Mouse (Mus musculus): Measurements from ENCODE around the gene Meaf6. TPM values are rescaled to one million over a fixed set of nuclear protein-coding genes. Genes with fewer than 3 reads are reported as not detected.

The Meaf6 gene
- polyA plus RNA-seq, 1 experiment from 2014 or later = 118 TPM

DNA sequence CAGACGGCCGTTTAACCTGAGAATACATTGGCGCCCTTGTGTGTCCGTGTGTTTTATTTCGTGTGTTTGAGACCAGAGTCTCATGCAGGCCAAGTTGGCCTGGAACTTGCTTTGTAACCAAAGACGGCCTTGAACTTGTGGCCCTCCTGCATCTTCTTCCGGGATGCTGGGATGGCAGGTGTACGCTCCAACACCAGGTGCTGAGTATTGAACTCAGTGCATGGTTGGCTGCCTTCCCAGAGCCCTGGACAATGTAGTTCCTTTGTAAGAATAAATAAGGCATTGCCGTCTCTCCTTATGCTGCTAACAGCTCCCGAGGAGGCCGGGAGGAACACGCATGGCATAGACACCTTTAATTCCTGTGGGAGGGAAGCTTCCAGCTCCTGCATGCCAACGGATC, 32.0 kb downstream of the Meaf6 start:
- H3K9ac ChIP-seq = no peak overlapping the region

DNA sequence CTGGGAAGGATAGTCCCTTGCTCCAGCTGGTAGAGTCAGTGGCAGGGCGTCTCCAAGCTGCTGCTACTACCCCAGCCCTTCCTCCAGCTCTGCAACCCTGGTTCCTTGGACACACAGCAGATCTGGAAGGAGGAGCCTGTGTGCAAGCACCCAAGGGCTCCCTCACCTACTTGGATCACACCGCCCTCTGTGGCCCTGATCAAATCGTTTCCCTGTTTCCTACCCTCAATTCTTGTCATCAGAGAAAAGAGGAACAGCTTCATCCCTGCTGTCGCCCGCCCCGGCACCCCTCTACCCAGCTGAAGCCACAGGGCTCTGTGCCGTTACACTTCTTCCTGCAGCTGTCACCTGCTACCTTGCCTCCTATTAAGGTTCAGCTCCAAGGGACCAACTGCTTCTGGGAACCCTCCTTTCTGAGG, 33.0 kb downstream of the Meaf6 start:
- Histone ChIP-seq H3K4me3 (no peak overlapping the region), H3K4me2 (replicated peaks) (no peak overlapping the region), H3K27me3 (peaks cover 2% of the 10 kb centered on the region; the same call in 1 of the 2 replicates), H3K4me1 (peaks cover 28% of the 10 kb centered on the region), H3K27ac (no peak overlapping the region), H3K9me3 (replicated peaks) (no peaks in the 10 kb centered on the region), H3K36me3 (no peaks in the 10 kb centered on the region), H3K9ac (no peak overlapping the region)
- ATAC-seq (ENCODE audit: low FRiP score) = no peak
- 89% methylated on average over 7 of the region's 7 CpGs for WGBS

More for the DNA sequence above, 32.0 kb downstream of the Meaf6 start:
- WGBS = 82% methylated on average over 13 of the region's 13 CpGs
- H3K27me3 ChIP-seq = peaks cover 2% of the 10 kb centered on the region; the same call in 1 of the 2 replicates
- no peak overlapping the region for H3K27ac ChIP-seq
- peaks cover 21% of the 10 kb centered on the region for H3K4me1 ChIP-seq
- no peak overlapping the region for H3K4me3 ChIP-seq
- no peaks in the 10 kb centered on the region for H3K9me3 ChIP-seq (replicated peaks)
- no peak for ATAC-seq (ENCODE audit: low FRiP score)
- H3K4me2 ChIP-seq (replicated peaks) = no peak overlapping the region
- H3K36me3 ChIP-seq = 0 out of 2 replicates have a peak, but pooled peaks cover 2% of the 10 kb centered on the region

DNA sequence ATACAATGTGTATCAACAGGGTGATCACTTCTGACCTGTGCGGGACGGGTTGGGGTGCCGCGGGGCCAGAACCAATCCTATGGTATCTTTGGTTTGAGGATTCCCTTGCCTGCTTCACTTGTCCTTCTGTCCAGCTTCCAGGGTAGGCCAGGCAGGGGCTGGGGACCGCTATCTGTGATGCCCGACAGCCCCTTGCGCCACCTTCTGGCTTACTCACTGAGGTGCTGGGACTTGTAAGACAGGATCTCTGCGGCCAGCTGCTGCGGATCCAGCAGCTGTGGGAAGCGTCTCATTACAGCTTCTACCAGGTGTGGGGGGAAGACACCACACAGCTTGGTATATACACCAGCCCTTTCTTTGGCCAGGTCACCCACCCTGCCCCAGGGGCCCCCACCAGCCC, 34.1 kb downstream of the Meaf6 start:
- H3K9ac ChIP-seq = no peak overlapping the region
- H3K27ac ChIP-seq = no peak overlapping the region
- H3K4me3 ChIP-seq = no peak overlapping the region
- peaks cover 32% of the 10 kb centered on the region for H3K4me1 ChIP-seq
- peaks cover 2% of the 10 kb centered on the region; the same call in 1 of the 2 replicates for H3K27me3 ChIP-seq
- no peak for ATAC-seq (ENCODE audit: low FRiP score)
- H3K9me3 ChIP-seq (replicated peaks) = no peaks in the 10 kb centered on the region
- WGBS = 31% methylated on average over 10 of the region's 10 CpGs
- no peak overlapping the region for H3K4me2 ChIP-seq (replicated peaks)
- H3K36me3 ChIP-seq = no peaks in the 10 kb centered on the region

DNA sequence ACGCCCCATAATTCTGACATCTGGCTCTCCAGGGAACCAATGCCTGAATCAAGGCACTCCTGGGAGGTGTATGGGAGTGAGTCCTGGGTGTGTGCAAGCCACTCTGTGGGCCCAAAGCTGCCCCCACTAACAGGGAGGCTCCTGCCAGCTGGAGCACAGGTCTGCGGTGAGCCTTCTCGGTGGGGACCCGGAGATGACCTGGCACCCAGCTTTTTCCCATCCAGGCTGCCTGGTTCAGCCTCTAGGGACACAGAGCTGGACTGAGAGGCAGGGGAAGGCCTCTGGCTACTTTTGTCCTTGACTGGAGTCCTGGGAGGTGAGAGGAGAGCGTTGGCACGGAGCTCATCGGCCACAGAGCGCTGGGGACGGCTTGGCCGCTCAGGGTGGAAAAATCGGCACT, 34.8 kb downstream of the Meaf6 start:
- Histone ChIP-seq H3K4me3 (no peak overlapping the region), H3K9me3 (replicated peaks) (no peaks in the 10 kb centered on the region), H3K27ac (no peak overlapping the region), H3K36me3 (no peaks in the 10 kb centered on the region), H3K4me1 (peaks cover 36% of the 10 kb centered on the region), H3K27me3 (peaks cover 2% of the 10 kb centered on the region; the same call in 1 of the 2 replicates), H3K4me2 (replicated peaks) (no peak overlapping the region), H3K9ac (no peak overlapping the region)
- 88% methylated on average over 11 of the region's 11 CpGs for WGBS
- no peak for ATAC-seq (ENCODE audit: low FRiP score)

DNA sequence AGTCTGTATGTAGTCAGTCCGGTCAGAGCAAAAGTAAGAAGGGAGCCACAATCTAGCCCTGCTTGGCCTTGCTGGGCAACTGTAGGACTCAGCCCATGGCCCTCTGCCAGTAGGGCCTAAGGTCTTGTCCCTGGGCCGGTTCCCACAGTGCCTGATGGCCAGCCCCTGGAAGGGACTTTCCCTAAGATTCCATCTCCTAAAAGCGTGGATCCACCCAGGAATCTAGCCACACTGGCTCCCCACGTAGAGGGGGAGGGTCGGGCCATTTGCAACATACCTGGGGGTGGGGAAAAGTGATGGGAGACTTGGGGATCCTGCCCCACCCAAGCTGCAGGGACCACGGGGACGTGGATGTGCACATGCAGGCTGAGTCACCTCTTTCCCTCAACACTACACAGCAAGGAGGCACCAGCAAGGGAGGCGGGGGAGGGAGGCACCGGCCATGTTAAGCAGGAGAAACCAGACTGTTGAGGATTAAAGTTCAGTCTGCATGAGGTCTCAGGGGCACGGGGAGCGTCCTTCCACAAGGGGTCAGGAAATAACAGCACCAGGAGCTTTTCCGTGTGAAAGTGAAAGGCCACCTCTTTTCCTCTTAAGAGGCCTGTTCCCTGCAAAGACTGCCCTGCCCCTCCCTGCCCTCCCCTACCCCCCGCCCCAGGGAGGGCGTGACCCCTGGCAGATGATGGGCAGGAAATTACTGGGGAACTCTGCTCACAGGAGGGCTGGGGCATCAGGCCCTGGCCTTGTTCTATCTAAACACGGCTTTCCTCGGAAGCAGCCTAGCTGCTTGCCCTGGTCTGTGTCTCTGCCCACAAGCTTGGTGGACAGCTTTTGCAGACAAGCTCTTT, 37.7 kb downstream of the Meaf6 start:
- no peaks in the 10 kb centered on the region for H3K9me3 ChIP-seq (replicated peaks)
- peaks cover 36% of the 10 kb centered on the region for H3K4me1 ChIP-seq
- no peak overlapping the region for H3K4me3 ChIP-seq
- no peaks in the 10 kb centered on the region for H3K36me3 ChIP-seq
- H3K9ac ChIP-seq = no peak overlapping the region
- H3K27ac ChIP-seq = no peak overlapping the region
- H3K27me3 ChIP-seq = peaks cover 17% of the 10 kb centered on the region
- H3K4me2 ChIP-seq (replicated peaks) = no peak overlapping the region
- 22% methylated on average over 16 of the region's 16 CpGs for WGBS
- ATAC-seq (ENCODE audit: low FRiP score) = no peak

DNA sequence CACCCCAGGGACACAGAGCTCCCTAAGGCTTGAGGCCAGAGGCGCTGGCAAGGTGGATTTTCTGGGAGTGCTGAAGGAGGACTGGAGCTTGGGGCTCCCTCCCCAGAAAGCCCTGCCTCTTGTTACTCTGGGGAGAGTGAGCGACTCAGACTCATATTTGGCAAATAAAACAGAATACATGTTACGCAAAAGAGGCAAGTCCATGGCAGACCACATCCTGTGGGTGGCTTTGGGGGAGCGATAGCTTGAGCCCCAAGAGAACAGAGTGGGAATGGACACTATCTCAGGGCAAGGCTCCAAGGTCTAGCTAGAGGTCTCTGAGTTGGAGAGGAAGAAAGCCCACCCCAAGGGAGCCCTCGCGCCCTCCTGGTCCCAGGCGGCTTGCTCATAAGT, 38.3 kb downstream of the Meaf6 start:
- no peak overlapping the region for H3K27ac ChIP-seq
- H3K9me3 ChIP-seq (replicated peaks) = no peaks in the 10 kb centered on the region
- no peak for ATAC-seq (ENCODE audit: low FRiP score)
- H3K4me1 ChIP-seq = peaks cover 36% of the 10 kb centered on the region
- WGBS = 71% methylated on average over 7 of the region's 7 CpGs
- no peak overlapping the region for H3K9ac ChIP-seq
- peaks cover 23% of the 10 kb centered on the region for H3K27me3 ChIP-seq
- no peak overlapping the region for H3K4me2 ChIP-seq (replicated peaks)
- H3K36me3 ChIP-seq = no peaks in the 10 kb centered on the region
- H3K4me3 ChIP-seq = no peak overlapping the region

DNA sequence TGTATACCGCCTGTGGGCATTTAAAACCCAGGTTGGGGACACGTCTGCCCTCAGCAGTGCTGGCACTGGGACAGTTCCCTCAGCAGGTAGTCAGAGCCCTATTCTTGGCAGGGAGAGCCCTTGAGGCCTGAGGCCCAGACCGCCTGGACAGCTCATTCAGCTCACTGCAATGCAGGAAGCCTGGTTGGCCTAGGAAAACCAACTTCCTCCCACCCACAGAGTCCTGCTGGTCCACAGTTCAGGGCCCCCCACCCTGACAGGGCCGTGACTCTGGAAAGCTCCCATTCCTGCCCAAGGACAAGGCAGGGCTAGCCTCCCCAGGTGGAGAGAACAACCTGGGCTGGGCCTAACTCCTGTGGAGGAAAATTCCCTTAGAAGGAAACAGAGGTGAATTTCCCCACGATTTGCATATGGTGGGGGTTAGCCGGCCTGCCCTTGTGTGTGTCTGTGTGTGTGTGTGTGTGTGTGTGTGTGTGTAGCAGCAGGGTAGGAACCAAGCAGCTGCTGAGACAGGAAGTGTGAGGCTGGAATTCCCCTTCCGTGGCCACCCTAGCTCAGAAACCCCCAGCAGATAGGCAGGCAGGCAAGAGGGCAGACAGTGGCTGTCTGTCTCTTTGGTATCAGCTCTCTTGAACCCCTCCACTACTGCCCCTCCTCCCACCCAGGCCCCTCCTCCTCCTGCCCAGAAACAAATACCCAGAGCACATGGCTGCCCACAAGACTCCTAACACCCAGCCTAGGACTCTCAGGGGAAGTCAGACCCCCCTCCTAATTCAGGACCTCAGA, 39.7 kb downstream of the Meaf6 start:
- Histone ChIP-seq H3K4me3 (no peak overlapping the region), H3K4me1 (peaks cover 34% of the 10 kb centered on the region), H3K9ac (no peak overlapping the region), H3K4me2 (replicated peaks) (no peak overlapping the region), H3K27ac (no peak overlapping the region), H3K27me3 (peaks cover 27% of the 10 kb centered on the region), H3K9me3 (replicated peaks) (no peaks in the 10 kb centered on the region), H3K36me3 (no peaks in the 10 kb centered on the region)
- ATAC-seq (ENCODE audit: low FRiP score) = no peak
- WGBS = 47% methylated on average over 7 of the region's 7 CpGs

DNA sequence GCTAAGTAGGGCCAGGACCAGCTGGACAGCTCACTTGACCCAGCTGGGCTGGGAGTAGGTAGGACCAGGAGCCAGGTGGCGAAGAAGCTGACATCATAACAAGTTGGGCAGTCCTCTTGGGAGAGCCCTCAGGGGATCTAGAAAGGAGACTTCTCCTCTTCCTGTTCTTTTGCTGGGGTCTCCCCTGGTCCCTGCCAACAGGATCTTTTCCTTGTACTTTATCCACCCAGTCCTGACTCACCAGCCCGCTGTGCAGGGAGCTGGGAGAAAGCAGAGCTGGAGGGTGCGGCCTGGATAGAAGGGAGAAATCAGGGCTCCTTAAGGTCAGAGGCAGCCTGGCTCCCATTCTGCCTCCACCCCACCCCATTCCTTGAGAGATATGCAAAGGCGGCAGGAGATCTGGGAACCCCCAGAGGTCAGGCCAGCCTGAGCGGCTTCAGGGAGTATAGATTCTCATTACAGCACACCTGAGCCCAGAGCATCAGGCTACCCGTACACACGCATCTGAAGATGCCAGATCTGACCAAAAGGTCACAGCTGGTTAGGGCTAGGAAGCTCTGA, 40.5 kb downstream of the Meaf6 start:
- Histone ChIP-seq H3K36me3 (no peaks in the 10 kb centered on the region), H3K9ac (no peak overlapping the region), H3K9me3 (replicated peaks) (no peaks in the 10 kb centered on the region), H3K4me1 (peaks cover 34% of the 10 kb centered on the region), H3K4me2 (replicated peaks) (no peak overlapping the region), H3K27ac (no peak overlapping the region), H3K27me3 (peaks cover 27% of the 10 kb centered on the region), H3K4me3 (no peak overlapping the region)
- WGBS = 73% methylated on average over 7 of the region's 7 CpGs
- ATAC-seq (ENCODE audit: low FRiP score) = no peak

DNA sequence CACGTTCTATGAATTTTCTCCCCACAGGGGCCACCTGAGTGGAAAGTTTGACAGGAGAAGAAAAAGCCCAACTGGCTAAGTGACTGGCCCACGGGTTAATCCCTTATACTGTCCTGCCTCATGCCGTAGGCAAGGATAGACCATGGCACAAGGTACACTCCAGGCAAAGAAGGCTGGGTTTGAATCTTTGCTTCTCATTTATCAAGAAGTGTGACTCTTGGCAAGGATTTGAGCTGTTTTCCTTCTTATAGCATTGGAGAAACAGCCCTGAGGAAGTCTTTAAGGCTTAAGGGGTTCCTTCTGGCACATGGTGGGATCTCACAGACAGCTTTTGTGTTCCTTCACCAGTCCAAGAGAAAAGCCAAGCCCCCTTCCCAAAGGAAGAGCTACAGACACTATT, 41.3 kb downstream of the Meaf6 start:
- H3K9me3 ChIP-seq (replicated peaks) = no peaks in the 10 kb centered on the region
- 90% methylated on average over 3 of the region's 3 CpGs for WGBS
- H3K27me3 ChIP-seq = peaks cover 27% of the 10 kb centered on the region
- ATAC-seq (ENCODE audit: low FRiP score) = no peak
- no peak overlapping the region for H3K9ac ChIP-seq
- no peaks in the 10 kb centered on the region for H3K36me3 ChIP-seq
- no peak overlapping the region for H3K27ac ChIP-seq
- peaks cover 34% of the 10 kb centered on the region for H3K4me1 ChIP-seq
- H3K4me2 ChIP-seq (replicated peaks) = no peak overlapping the region
- H3K4me3 ChIP-seq = no peak overlapping the region

DNA sequence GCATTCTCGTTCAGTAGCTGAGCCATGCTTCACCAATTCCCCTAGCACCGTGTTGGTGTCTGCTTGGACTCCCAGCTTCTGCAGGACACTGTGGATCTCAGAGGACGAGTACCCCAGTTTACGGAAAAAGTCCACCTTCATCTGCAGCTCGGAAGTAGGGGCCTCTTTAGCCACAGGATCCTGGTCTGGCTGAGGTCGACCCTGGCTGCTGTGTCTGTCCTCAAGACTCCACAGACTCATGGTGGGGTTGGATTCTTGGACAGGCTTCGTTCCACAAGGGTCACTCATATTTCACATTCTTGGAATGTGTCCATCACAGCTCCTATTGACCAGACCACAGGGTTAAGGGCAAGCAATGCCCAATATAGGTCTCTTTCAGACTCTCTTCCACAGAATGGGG, 41.8 kb downstream of the Meaf6 start:
- Histone ChIP-seq H3K27me3 (peaks cover 27% of the 10 kb centered on the region), H3K36me3 (no peaks in the 10 kb centered on the region), H3K4me3 (0 out of 2 replicates have a peak overlapping the region, but pooled peaks have one; percentile 61), H3K9ac (no peak overlapping the region), H3K4me1 (peaks cover 34% of the 10 kb centered on the region), H3K4me2 (replicated peaks) (peak overlapping the region; percentile 97; the same call in 1 of the 2 replicates), H3K9me3 (replicated peaks) (no peaks in the 10 kb centered on the region), H3K27ac (no peak overlapping the region)
- no peak for ATAC-seq (ENCODE audit: low FRiP score)
- WGBS = 73% methylated on average over 7 of the region's 7 CpGs

DNA sequence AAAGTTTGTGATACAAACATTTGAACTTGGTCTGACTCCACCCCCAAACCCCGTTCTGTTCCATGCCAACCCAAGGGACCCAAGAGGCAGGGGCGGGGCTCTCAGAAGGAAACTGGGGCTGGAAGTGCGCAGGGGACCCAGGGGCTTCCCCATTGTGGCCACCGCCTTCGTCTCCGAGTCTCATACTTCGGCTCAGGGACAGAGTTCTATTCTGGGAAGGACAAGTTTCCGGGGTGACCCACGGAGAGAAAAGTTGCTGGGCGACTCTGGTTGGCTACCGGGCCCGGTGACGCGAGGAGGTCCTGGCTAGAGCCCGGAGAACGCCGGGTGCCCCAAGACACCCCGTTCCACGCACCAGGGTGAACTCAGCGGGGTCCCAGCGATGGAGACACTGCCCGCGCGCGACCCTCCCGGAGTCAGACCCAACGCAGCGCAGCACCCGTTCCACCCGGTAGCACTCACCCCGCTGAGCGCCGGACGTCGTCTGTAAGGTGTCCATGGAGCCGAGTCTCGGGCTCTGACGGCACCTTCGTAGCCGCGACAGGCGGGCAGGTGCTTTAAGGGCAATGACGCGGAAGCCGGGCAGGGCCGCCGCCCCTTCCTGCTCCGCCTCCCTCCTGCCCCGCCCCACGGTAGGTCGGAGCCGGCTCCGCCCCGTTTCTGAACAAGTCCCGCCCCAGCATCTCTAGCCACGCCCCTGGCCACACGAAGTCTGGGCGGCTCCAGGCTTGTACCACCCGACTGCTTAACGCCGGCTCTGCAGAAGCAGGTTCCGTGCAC, 42.6 kb downstream of the Meaf6 start, which contains the start of gene Zc3h12a:
Gene Zc3h12a, minus strand, starts transcription at position 536 of the 780 bp plus-strand sequence.
- Histone ChIP-seq H3K27ac (no peak within 1 kb of the TSS), H3K4me2 (replicated peaks) (peak within 1 kb of the TSS; percentile 97), H3K9ac (peak within 1 kb of the TSS; percentile 65), H3K27me3 (peaks cover 27% of the 10 kb centered on the region), H3K36me3 (no peaks in the 10 kb centered on the region), H3K9me3 (replicated peaks) (no peaks in the 10 kb centered on the region), H3K4me3 (peak within 1 kb of the TSS; percentile 61), H3K4me1 (peaks cover 31% of the 10 kb centered on the region)
- ATAC-seq (ENCODE audit: low FRiP score) = peak; percentile 83
- 1% methylated on average over 55 of the region's 62 CpGs for WGBS

Measured in hindbrain, embryonic 12.5 days (tissue).